ENCODE assay signal across 8 mouse cellular contexts in genomic region chr17:57030931-57031660, GRCm38 (mm10). TPM values are rescaled to one million over a fixed set of nuclear protein-coding genes. Genes with fewer than 3 reads are reported as not detected.
DNase-seq lines count a peak whose midpoint lies in the region; ATAC-seq and TF ChIP-seq lines count a peak whose summit lies in the region.

Khsrp (minus strand) TSS chr17:57031522.

- peak within 1 kb of the TSS; percentile 75 for H3K4me2 ChIP-seq in hindbrain, embryonic 15.5 days
- peak within 1 kb of the TSS; percentile 94 for H3K4me2 ChIP-seq in midbrain, embryonic 13.5 days (replicated peaks)

- peak; percentile 46 to 55 for DNase-seq in left cerebral cortex, adult 2 months (ENCODE audit: extremely low spot score in 1 of 2, low spot score in 2 of 2)
- no peak for DNase-seq in left cerebral cortex, adult 11 months (ENCODE audit: low spot score)
- DNase-seq in gastrocnemius, adult 8-10 months (ENCODE audit: low spot score in 2 of 2), result no peak
- peak; percentile 95 for DNase-seq in limb, embryonic 10.5 days (ENCODE audit: low spot score)
- DNase-seq in testis, postnatal 10 days (ENCODE audit: low spot score), result peak; percentile 96

- no peaks in the 10 kb centered on the region for H3K27me3 ChIP-seq in hindbrain, embryonic 15.5 days
- no peaks in the 10 kb centered on the region for H3K27me3 ChIP-seq in limb, embryonic 10.5 days (ENCODE audit: low read depth, poor library complexity, severe bottlenecking)
- peaks cover 4% of the 10 kb centered on the region; the same call in 1 of the 2 replicates for H3K27me3 ChIP-seq in midbrain, embryonic 13.5 days

- no peak for TF ChIP-seq POLR2A in bone marrow macrophage, adult 2 months (IDR thresholded peaks at IDR 0.05; ENCODE audit: borderline replicate concordance, low read depth, low read length)

- 0% methylated on average over 82 of the region's 99 CpGs for WGBS in hindbrain, embryonic 15.5 days
- under 1% methylated on average over 83 of the region's 99 CpGs for WGBS in limb, embryonic 10.5 days
- WGBS in midbrain, embryonic 13.5 days, result under 1% methylated on average over 76 of the region's 99 CpGs

- peak within 1 kb of the TSS; percentile 63 for H3K4me3 ChIP-seq in left cerebral cortex, adult 2 months
- H3K4me3 ChIP-seq in bone marrow macrophage, adult 2 months (ENCODE audit: insufficient read depth, low read length), result peak within 1 kb of the TSS; percentile 86
- peak within 1 kb of the TSS; percentile 85 for H3K4me3 ChIP-seq in hindbrain, embryonic 15.5 days
- H3K4me3 ChIP-seq in limb, embryonic 10.5 days, result peak within 1 kb of the TSS; percentile 90
- peak within 1 kb of the TSS; percentile 93 for H3K4me3 ChIP-seq in midbrain, embryonic 13.5 days (replicated peaks)

- no peaks in the 10 kb centered on the region for H3K9me3 ChIP-seq in hindbrain, embryonic 15.5 days
- H3K9me3 ChIP-seq in limb, embryonic 10.5 days (replicated peaks), result no peaks in the 10 kb centered on the region
- no peaks in the 10 kb centered on the region for H3K9me3 ChIP-seq in midbrain, embryonic 13.5 days

- H3K4me1 ChIP-seq in bone marrow macrophage, adult 2 months (ENCODE audit: control insufficient read depth, insufficient read depth, low read length), result peaks cover 14% of the 10 kb centered on the region
- H3K4me1 ChIP-seq in hindbrain, embryonic 15.5 days (replicated peaks), result peaks cover 29% of the 10 kb centered on the region
- H3K4me1 ChIP-seq in limb, embryonic 10.5 days, result peaks cover 18% of the 10 kb centered on the region
- peaks cover 25% of the 10 kb centered on the region for H3K4me1 ChIP-seq in midbrain, embryonic 13.5 days (replicated peaks)

- TF ChIP-seq CTCF in left cerebral cortex, adult 2 months (IDR thresholded peaks at IDR 0.05), result no peak
- TF ChIP-seq CTCF in bone marrow macrophage, adult 2 months (IDR thresholded peaks at IDR 0.05; ENCODE audit: low read depth, low read length), result no peak

- peaks cover 22% of the 10 kb centered on the region for H3K36me3 ChIP-seq in hindbrain, embryonic 15.5 days
- H3K36me3 ChIP-seq in limb, embryonic 10.5 days, result peaks cover 35% of the 10 kb centered on the region
- H3K36me3 ChIP-seq in midbrain, embryonic 13.5 days, result peaks cover 28% of the 10 kb centered on the region

- peak within 1 kb of the TSS; percentile 89 for H3K27ac ChIP-seq in left cerebral cortex, adult 2 months
- peak within 1 kb of the TSS; percentile 81 for H3K27ac ChIP-seq in bone marrow macrophage, adult 2 months (ENCODE audit: insufficient read depth, low read depth, low read length)
- H3K27ac ChIP-seq in hindbrain, embryonic 15.5 days (replicated peaks), result peak within 1 kb of the TSS; percentile 96
- peak within 1 kb of the TSS; percentile 100 for H3K27ac ChIP-seq in limb, embryonic 10.5 days
- H3K27ac ChIP-seq in midbrain, embryonic 13.5 days, result peak within 1 kb of the TSS; percentile 94

- peak within 1 kb of the TSS; percentile 97 for H3K9ac ChIP-seq in hindbrain, embryonic 15.5 days
- peak within 1 kb of the TSS; percentile 99 for H3K9ac ChIP-seq in midbrain, embryonic 13.5 days (replicated peaks)

- intact Hi-C loops in left cerebral cortex, adult 2 months (cut with DNase I), result loop anchor here (1.0 kb wide), 1 partner anchor 20 kb away; the partner anchor contains the start of genes Gm17949 and Gtf2f1

- no peak for ATAC-seq in hindbrain, embryonic 15.5 days (ENCODE audit: low FRiP score, low read depth)
- no peak for ATAC-seq in midbrain, embryonic 13.5 days

RNA-seq across cellular contexts. Expression of gene Khsrp, which starts in this region (rescaled TPM):
- total RNA-seq in left cerebral cortex, adult 2 months (2021), result 100 to 1,000 TPM; 107 to 110 TPM
- 75.7 and 76.5 TPM in 2 replicates for polyA plus RNA-seq in bone marrow macrophage, adult 2 months (2012; ENCODE audit: insufficient read depth, insufficient read length, missing spikeins)
- 10 to 100 TPM; 23.3 to 29.9 (median 27.2) TPM for total RNA-seq in gastrocnemius, adult 8-10 months (2022)
- 27.9 and 31.2 TPM in 2 replicates for polyA plus RNA-seq in hindbrain, embryonic 15.5 days (2015; fragmentation: Nextera tagmentation; extraction: Ambion mirVana)
- 47.0 and 48.8 TPM in 2 replicates for polyA plus RNA-seq in limb, embryonic 10.5 days (2016; fragmentation: Nextera tagmentation; extraction: Ambion mirVana)
- 33.1 and 39.1 TPM in 2 replicates for polyA plus RNA-seq in midbrain, embryonic 13.5 days (2015; fragmentation: Nextera tagmentation; extraction: Ambion mirVana)

Comparison
In these comparisons a context has a peak if more than half of its experiments do, and no peak if none do; other contexts are left out.
1. DNase-seq: peak in left cerebral cortex, adult 2 months (2 of 2), limb, embryonic 10.5 days (single experiment) and testis, postnatal 10 days (single experiment); none in left cerebral cortex, adult 11 months (single experiment) and gastrocnemius, adult 8-10 months (0 of 2).
2. Peak in every context shown above with its lines, with median percentiles within 50 percentile points of each other: H3K27ac ChIP-seq and H3K4me3 ChIP-seq.